Mouse (Mus musculus): Measurements from ENCODE around the gene Mrvi1. TPM values are rescaled to one million over a fixed set of nuclear protein-coding genes. Genes with fewer than 3 reads are reported as not detected.
A peak's percentile ranks its signal among the peaks of the same experiment; 100 is the strongest.

The Mrvi1 gene
- total RNA-seq, 2 experiments from 2014 or later: 0.21 to 0.41 TPM

- peak; percentile 79 for ATAC-seq (replicated peaks; ENCODE audit: poor library complexity, severe bottlenecking)
These were observed 503 bp upstream of the Mrvi1 start for GRCm38 (mm10) chr7:110982764-110983163.

- ATAC-seq (replicated peaks; ENCODE audit: poor library complexity, severe bottlenecking): no peak
These were observed 1.2 kb downstream of the Mrvi1 start for GRCm38 (mm10) chr7:110981036-110981435.

DNA sequence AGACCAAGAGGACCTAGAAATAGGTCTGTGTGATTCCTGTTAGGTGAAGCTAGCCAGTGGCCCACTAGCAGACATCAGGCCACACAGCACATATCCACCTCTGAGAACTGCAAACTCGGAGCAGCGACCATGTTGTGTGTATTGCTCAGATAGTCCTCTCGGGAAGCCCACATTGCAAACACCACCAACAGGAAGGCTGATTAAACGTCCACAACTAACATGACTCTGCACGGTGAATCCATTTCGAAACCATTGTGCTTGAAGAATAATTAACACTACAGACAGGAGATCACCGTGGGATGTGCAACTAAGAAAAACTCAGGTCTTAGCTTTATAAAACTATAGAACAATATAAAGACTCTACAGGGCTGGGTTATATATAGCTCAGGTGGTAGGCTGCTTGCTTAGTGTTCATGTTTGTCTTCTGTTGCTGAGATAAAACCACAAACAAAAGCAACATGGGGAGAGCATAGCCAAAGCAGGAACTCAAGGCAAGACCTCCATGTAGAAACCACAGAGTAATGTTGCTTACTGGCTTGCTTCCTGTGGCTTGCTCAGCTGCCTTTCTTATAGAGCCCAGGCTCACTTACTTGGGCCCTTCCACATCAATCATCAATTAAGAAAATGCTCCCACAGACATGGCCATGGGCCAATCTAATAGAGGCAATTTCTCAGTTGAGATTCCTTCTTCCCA lies 4.4 kb downstream of the Mrvi1 start:
- peak; percentile 72 for ATAC-seq (replicated peaks; ENCODE audit: poor library complexity, severe bottlenecking)

DNA sequence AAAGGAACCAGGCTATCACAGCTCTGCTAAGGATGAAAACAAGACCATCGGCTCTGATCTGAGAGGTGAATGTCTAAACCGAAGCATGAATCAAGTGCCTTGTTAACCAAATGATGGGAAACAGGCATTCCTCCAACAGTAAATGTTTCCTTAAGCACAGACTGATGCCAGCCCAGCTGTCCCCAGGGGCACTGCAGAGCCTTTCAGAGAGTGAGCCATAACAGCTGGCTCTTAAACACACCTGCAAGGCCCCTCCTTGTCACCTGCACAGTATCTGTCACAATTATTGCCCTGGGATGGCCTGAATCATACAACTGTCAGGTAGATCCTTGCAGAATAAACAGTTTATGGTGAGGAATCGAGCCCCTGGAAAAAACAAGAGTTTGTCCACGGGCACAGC lies 8.8 kb downstream of the Mrvi1 start:
- no peak for ATAC-seq (replicated peaks; ENCODE audit: poor library complexity, severe bottlenecking)

DNA sequence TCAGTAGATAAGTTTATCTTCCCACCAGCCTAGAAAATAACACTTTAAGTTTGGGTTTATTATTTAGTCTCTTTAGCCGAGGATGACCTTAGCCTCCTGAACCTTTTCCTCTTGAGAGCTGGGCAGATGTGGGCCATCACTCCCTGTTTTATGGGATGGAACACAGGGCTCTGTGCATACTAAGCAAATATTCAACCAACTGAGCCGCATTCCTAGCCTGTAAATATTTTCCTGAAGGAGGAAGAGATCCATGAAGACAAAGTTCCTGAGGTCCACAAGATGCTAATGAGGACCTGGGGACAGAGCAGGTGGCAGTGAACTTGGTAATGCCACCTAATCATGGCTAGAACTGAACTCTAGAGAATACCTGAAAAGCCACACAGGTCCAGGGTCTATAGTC lies 9.5 kb downstream of the Mrvi1 start:
- ATAC-seq (replicated peaks; ENCODE audit: poor library complexity, severe bottlenecking): no peak

GRCm38 (mm10) chr7:110967373-110967772 lies 14.9 kb downstream of the Mrvi1 start:
- no peak for ATAC-seq (replicated peaks; ENCODE audit: poor library complexity, severe bottlenecking)

GRCm38 (mm10) chr7:110966853-110967252 lies 15.4 kb downstream of the Mrvi1 start:
- no peak for ATAC-seq (replicated peaks; ENCODE audit: poor library complexity, severe bottlenecking)

DNA sequence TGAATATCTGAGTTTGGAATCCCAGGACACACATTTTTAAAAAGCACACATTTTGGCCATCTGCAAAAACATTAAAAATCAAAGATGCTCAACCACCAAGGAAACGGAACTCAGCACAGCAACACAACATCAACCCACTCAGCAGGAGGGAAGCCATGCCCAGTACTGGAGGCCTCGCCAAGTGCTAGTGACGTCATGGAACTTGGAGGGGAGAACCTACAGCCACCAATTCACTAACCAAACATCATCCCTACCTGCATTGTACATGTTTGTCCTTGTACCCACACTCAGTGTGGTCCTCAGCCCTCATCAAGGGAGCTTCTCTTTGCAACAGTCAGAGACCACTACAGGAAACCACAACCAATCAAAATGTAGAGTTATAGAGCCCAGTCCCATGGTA lies 16.9 kb downstream of the Mrvi1 start:
- no peak for ATAC-seq (replicated peaks; ENCODE audit: poor library complexity, severe bottlenecking)

DNA sequence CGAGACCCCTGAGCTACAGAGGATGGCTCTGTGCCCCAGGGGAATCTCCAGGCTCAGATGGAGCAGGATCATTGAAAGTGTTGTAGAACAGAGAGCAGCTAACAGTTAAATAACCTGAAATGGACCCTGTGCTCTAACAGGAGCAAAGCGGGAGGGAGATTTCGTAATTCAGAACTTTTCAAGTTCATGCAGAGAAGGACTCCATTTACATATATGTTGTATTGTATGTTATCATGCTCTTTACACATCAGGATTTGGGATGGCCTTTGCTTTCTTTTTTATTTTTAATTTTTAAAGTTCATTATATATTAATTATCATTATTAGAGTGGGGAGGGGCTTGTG lies 18.6 kb downstream of the Mrvi1 start:
- ATAC-seq (replicated peaks; ENCODE audit: poor library complexity, severe bottlenecking): peak; percentile 40; the same call in 1 of the 2 replicates

DNA sequence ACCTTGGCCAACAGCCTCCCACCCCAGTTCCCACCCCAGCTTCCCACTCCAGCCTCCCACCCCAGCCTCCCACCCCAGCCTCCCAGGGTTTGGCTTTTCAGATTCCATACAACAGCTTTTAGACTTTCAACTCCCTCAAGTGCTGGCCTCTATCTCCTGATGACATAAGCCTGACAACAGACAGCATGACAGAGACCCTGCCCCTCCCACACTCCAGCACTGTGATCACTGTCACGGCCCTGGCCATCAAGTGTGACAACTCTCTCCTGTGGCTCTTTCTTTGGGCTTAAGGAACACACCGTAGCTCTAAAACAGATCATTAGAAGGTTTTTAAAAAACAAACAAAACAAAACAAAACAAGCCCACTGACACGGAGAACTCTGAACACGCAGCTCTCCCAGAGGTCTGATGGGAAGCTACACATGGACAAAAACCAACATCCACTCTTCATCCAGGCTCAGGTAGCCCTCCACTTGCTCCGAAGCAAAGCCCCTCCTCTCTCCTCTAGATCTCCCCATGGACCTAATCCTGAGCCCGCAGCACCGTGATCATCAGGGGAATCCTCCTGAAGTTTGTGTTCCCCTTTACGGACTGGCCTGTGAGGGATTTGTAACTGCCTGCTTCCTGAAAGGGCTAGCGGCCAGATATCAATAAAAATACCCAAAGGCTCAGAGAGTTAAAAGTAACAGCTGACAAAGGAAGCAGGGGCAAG lies 19.2 kb downstream of the Mrvi1 start:
- ATAC-seq (replicated peaks; ENCODE audit: poor library complexity, severe bottlenecking): peak; percentile 59

DNA sequence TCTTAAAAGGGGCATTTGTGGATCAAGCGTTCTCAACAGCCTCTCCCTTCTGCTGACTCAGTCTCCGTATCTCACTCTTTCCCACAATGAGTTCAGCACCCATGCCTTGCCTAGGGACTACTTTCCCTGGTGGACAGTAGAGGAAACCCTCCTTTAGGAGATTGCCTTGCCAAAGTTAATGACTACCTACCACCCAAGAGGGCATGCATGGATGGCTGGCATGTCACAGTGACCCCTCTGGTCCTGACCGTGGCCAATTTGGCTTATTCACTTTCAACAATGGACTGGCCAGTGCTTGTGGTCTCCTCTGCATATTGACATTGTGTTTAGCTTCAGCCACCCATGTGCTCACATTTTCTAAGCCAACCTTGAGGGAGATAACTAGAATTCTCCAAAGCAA lies 19.8 kb downstream of the Mrvi1 start:
- no peak for ATAC-seq (replicated peaks; ENCODE audit: poor library complexity, severe bottlenecking)

DNA sequence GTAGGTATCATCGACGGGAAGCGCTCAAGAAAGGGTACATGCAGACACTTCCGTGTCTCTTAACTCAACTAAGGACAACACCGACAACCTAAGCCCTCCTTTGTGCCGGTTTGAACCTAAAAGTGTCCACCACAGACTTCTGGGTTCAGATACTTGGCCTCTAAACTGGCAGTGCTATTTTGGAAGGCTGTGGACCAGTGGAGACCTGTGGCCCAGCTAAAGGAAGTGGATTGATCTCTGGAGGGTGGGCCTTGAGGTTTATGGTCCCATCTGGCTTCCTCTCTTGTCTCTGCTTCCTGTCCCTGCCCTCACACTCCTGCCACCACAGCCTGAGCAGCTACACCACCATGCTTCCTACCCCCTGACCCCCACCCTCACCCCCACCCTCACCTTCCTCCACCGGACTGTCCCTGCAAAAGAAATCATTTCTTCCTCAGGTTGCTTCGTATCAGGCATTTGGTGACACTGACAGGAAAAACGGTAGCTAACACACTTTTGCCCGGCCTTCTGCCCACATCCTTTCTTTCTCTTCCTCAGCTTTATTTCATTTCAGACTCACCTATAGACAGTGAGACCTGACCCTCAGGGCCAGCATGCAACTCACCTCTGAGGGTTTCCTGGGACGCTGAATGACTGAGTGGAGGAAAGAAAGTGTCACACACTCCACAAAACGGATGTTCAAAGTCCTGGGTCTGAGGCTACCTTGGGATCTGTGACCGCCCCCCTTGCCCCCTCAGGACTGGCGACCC lies 25.7 kb downstream of the Mrvi1 start:
- ATAC-seq (replicated peaks; ENCODE audit: poor library complexity, severe bottlenecking): peak; percentile 72

DNA sequence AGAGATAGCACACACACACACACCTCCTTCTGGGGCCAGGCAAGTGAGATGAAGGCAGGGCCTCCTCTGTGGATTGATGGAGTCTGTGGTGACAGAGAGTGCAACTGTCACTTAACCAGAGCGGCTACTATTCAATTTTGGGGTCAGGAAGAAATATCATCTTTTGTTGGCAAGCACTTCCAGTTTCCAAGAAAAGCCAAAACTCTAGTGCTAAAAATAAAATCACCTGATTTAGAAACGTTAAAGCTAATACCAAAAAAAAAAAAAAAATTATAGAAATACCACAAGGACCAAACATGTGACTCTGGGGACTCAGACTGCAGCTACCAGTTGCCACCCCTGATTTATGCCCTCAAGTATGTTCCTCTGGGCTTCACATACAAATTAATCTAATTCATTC lies 26.7 kb downstream of the Mrvi1 start:
- ATAC-seq (replicated peaks; ENCODE audit: poor library complexity, severe bottlenecking): no peak

- ATAC-seq (replicated peaks; ENCODE audit: poor library complexity, severe bottlenecking): no peak
These were observed 28.0 kb downstream of the Mrvi1 start for GRCm38 (mm10) chr7:110954072-110954858.

DNA sequence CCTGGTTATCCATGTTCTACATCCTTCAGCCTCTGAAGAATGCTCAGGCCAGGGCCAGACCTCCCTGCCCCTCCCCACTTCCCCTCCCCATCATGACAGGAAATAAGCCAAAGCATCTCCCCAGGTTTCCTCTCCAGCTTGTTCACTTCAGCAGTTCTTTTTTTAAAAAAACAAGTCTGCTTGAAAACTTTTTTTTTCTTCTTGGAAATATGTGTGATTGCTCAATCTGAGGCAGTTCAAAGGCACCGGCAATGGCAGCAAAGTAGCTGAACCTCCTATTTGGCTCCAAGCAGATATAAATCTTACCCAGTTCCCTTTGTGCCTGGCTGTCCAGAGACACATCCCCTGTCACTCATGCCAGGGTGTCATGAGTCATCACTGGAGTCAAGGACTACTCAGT lies 29.1 kb downstream of the Mrvi1 start:
- ATAC-seq (replicated peaks; ENCODE audit: poor library complexity, severe bottlenecking): peak; percentile 62

GRCm38 (mm10) chr7:110950621-110950925 lies 31.7 kb downstream of the Mrvi1 start:
- no peak for ATAC-seq (replicated peaks; ENCODE audit: poor library complexity, severe bottlenecking)

DNA sequence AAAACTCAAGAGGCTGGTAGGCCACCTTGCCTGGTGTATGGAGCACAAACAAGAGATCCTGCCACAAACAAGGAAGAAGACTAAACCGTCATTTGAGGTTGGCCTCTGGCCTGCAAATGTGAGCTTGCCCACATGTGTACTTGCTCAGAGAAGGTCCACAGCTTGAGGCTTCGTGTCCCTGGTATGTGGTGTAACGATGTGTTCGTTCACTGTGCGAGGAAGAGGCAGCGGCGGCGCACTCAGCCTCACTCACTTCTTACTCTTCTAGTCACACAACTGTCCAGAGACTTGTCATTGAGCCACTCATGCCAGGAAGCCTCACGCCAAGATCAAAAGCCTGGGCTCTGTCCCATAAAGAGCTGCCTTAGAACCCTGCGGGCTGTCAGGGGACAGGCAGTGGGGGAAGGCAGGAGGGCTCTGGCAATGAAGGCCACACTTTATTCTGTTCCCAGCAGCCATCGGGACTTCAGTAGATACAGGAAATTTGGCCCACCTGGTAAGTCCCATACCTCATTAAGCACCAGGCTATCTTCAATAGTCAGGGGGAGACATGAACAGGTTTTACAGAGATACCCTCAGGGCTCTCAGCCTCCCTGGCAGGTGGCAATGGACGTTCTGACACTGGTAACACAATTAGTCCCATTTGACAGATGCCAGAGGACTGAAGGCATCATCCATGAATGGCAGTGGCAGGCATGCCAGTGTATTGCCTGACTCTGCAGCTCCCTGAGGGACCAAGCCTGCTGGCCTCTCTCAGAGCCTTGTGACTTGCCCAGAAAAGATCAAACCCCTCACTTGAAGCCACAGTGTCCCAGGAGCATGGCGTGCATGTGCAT lies 32.3 kb downstream of the Mrvi1 start:
- ATAC-seq (replicated peaks; ENCODE audit: poor library complexity, severe bottlenecking): no peak

DNA sequence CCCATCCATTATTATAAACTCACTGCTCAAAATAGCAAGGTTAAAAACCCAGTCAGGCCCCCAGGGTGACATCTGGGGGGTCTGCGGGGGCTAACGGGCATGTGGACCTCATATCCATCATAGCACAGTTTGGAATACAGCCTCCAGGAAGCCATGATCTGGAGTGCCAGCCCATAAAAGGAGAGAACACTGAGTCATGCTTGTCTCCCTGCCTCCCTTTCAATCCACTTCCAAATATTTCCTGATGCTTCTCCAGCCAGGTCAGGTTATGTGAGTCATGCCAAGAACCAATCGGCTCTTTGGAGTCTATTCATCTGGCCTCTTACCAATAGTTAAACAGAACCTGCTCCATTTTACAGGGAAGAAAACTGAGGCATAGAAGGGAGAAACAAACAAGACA lies 33.7 kb downstream of the Mrvi1 start:
- ATAC-seq (replicated peaks; ENCODE audit: poor library complexity, severe bottlenecking): no peak

GRCm38 (mm10) chr7:110947616-110948015 lies 34.6 kb downstream of the Mrvi1 start:
- no peak for ATAC-seq (replicated peaks; ENCODE audit: poor library complexity, severe bottlenecking)

DNA sequence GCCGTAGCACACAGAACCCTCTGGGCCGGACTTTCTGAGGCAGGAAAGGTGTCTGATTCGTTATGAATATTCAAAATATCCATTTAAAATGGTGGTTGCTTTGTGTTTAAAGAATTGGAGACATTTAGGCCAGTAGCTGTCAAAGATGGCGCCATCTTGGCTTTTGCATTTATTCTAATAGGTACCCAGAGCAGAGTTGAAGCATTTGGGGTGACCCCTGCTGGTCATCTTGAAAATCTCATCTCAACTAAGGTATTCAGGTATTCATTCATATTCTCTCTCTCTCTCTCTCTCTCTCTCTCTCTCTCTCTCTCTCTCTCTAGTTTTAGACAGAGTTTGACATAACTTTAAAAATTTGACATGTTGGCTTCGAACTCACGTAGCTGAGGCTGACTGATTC lies 35.5 kb downstream of the Mrvi1 start:
- ATAC-seq (replicated peaks; ENCODE audit: poor library complexity, severe bottlenecking): no peak; the same call in 1 of the 2 replicates

Measured in granulocyte monocyte progenitor cell, adult 5-6 weeks (primary cell).